Mouse (Mus musculus) intestine, postnatal 0 days (tissue): Measurements from ENCODE around the gene Uhrf2. TPM values are rescaled to one million over a fixed set of nuclear protein-coding genes. Genes with fewer than 3 reads are reported as not detected.
"Not testable (repeated sequence)": the region's sequence is repeated elsewhere in the genome, so short reads cannot be mapped to it uniquely, and the experiment has no call there.

Source experiments
- ATAC-seq: fragments of 200-750 bp; cut with Nextera tagmentation; 2 replicates; pipeline ENCODE4 v1.8.0; 2017; ENCODE audit warnings: mild to moderate bottlenecking, moderate TSS enrichment, moderate library complexity
- H3K27ac ChIP-seq: fragments of 300-500 bp; sonication (generic); 2 replicates; pipeline ENCODE4 v1.5.1; 2014; ENCODE audit warnings: mild to moderate bottlenecking, low read depth, low read length, moderate library complexity
- H3K27me3 ChIP-seq: fragments of 300-500 bp; sonication (generic); replicated peaks from 2 replicates; pipeline ENCODE4 v1.6.1; 2014; ENCODE audit warnings: low read length, mixed read lengths; ENCODE audit not compliant: control insufficient read depth, insufficient read depth
- H3K36me3 ChIP-seq: fragments of 300-500 bp; sonication (generic); 2 replicates; pipeline ENCODE4 v1.6.1; 2014; ENCODE audit warnings: mild to moderate bottlenecking, moderate library complexity; ENCODE audit not compliant: control insufficient read depth, insufficient read depth
- H3K4me1 ChIP-seq: fragments of 300-500 bp; sonication (generic); replicated peaks from 2 replicates; pipeline ENCODE4 v1.6.1; 2014; ENCODE audit warnings: antibody characterized with exemption, low read length, mixed read lengths; ENCODE audit not compliant: control insufficient read depth, insufficient read depth
- H3K4me2 ChIP-seq: fragments of 300-500 bp; sonication (generic); replicated peaks from 2 replicates; pipeline ENCODE4 v1.6.1; 2014; ENCODE audit warnings: low read depth, mild to moderate bottlenecking, moderate library complexity
- H3K4me3 ChIP-seq: fragments of 300-500 bp; sonication (generic); 2 replicates; pipeline ENCODE4 v1.5.1; 2014; ENCODE audit warnings: low read depth, low read length
- H3K9ac ChIP-seq: fragments of 300-500 bp; sonication (generic); 2 replicates; pipeline ENCODE4 v1.6.1; 2014; ENCODE audit warnings: mild to moderate bottlenecking, low read depth, low read length
- H3K9me3 ChIP-seq: fragments of 300-500 bp; sonication (generic); 2 replicates; pipeline ENCODE4 v1.6.1; 2016; ENCODE audit warnings: mixed run types; ENCODE audit not compliant: control insufficient read depth
- CTCF ChIP-seq: sonication (generic); IDR thresholded peaks from 2 replicates; pipeline ENCODE4 v1.5.1; 2016; ENCODE audit warnings: low read depth, mild to moderate bottlenecking, control low read depth, antibody characterized with exemption, moderate library complexity
- whole genome bisulfite sequencing: fragments of 180-500 bp; shearing (Covaris S2); extraction: QIAGEN DNeasy Blood & Tissue Kit; methylation state at CpG from one replicate; pipeline ENCODE4 v1.1.7; 2014; 5-methylcytosine and 5-hydroxymethylcytosine counted together
- polyA plus RNA-seq: library from polyadenylated mRNA; unstranded; fragments of >200 nt; fragmentation: Nextera tagmentation; extraction: Ambion mirVana; gene quantifications from 2 replicates; pipeline ENCODE4 v1.2.1, GENCODE M21; 2015

Uhrf2 gene
- polyA plus RNA-seq, 1 experiment from 2014 or later: 18.3 TPM

DNA sequence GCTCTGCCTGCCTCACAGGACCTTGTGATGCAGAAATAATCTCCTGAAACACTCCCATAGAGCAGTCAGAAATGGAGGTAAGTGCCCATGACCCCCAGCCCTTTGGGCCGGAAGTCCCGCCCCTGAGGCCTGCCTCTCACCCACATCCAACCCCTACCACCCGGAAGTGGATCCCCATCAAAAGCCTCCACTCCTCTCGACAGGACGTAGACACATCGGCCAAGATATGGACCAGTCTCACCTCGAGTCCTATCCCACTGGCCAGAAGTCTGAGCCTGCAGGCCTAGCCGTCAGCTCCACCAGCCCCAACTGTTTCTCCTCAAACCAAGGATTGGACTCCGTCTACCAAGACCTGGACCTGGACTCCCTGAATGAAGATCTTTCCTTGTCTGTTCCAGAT, 26.7 kb upstream of the Uhrf2 start, which contains the start of gene Trpd52l3:
Gene Trpd52l3 (plus strand): TSS at position 170 of the 400 bp plus-strand sequence.
- Histone ChIP-seq H3K9me3 (no peaks in the 10 kb centered on the region), H3K27me3 (no peaks in the 10 kb centered on the region), H3K4me2 (no peak within 1 kb of the TSS), H3K36me3 (no peaks in the 10 kb centered on the region), H3K9ac (no peak within 1 kb of the TSS), H3K4me1 (no peaks in the 10 kb centered on the region), H3K27ac (no peak within 1 kb of the TSS), H3K4me3 (no peak within 1 kb of the TSS)
- TF ChIP-seq CTCF: no peak
- no peak for ATAC-seq
- 95% methylated on average over 9 of the region's 9 CpGs for WGBS

DNA sequence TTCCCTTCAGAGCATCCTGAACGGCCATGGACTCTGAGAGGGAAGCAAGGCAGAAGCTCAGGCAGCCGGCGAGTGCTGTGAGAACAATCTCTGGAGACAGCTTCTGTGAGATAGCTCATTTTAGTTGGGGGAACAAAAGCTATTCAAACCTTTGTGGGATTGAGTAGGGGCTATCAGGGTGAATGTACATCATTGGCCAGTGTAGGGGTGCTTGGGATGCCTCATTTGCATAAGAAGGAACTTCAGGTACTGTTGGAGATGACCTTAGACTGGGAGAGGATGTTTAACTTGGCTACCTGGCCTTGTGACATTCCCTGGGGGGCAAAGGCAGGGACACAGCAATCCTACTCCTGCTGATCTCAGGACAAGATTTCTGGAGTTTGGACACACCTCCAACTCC, 23.9 kb upstream of the Uhrf2 start:
- ATAC-seq: no peak
- WGBS: 75% methylated on average over 3 of the region's 3 CpGs
- no peak overlapping the region for H3K27ac ChIP-seq
- H3K4me3 ChIP-seq: no peak overlapping the region
- H3K36me3 ChIP-seq: no peaks in the 10 kb centered on the region
- no peak overlapping the region for H3K4me2 ChIP-seq
- H3K27me3 ChIP-seq: no peaks in the 10 kb centered on the region
- no peaks in the 10 kb centered on the region for H3K4me1 ChIP-seq
- no peak overlapping the region for H3K9ac ChIP-seq
- no peak for TF ChIP-seq CTCF
- H3K9me3 ChIP-seq: no peaks in the 10 kb centered on the region

DNA sequence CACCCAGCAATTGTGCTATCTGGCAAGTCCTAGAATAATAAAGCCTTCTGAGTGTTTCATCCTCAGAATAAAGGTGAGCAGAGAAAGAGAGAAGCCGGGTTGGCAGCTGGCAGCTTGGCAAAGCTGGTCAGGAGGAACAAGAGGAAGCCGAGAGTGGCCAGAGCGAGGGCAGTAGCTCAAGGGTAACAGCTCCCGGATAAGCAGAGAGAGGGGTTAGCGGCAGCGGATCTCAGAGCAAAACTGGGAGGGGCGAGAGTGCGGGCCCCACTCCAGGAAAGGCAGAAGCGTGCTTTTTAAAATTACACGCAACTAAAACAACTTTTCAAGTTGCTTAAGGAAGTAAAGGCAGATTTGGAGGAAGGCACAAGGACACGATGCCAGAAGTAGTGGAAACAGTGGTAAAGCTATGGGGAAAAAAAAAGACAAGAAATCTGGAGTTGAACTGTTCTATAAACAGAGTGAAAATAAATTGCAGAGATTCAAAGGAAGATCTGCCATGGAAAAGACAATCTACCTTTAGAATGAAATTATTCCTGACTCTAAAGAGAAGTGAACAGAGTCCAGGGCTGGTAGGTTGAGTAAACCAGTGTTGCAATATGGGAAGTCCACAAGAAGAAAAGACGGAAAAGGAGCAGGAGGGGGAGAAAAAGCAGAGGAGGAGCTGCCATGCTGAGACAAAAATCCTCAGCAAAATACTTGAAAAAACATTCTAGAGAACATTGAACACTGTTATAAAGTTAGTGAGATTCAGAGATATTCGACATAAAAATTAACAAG, 19.6 kb upstream of the Uhrf2 start:
- TF ChIP-seq CTCF: no peak
- ATAC-seq: no peak
- Histone ChIP-seq H3K9me3 (no peaks in the 10 kb centered on the region), H3K36me3 (no peaks in the 10 kb centered on the region), H3K27me3 (no peaks in the 10 kb centered on the region), H3K9ac (no peak overlapping the region), H3K27ac (no peak overlapping the region), H3K4me1 (no peaks in the 10 kb centered on the region), H3K4me2 (peak overlapping the region; percentile 35; the same call in 1 of the 2 replicates), H3K4me3 (no peak overlapping the region)
- 49% methylated on average over 13 of the region's 13 CpGs for WGBS

DNA sequence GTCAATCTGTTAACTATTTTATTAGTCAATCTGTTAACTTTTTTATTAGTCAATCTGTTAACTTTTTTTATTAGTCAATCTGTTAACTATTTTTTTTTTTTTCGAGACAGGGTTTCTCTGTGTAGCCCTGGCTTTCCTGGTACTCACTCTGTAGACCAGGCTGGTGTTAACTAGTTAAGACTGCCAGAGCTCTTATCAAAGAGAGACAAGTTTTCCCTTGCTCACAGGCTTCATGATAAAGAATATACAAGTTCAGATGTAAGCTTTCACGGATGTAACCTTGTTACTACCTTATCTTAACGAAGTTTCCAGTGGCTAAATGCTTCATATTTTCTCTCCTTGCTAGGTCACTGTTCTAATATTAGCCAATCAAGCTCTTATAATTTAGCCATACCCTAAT, 16.0 kb upstream of the Uhrf2 start:
- Histone ChIP-seq H3K27me3 (no peaks in the 10 kb centered on the region), H3K36me3 (no peaks in the 10 kb centered on the region), H3K4me2 (no peak overlapping the region), H3K4me1 (no peaks in the 10 kb centered on the region), H3K9ac (no peak overlapping the region), H3K27ac (no peak overlapping the region), H3K4me3 (no peak overlapping the region), H3K9me3 (no peaks in the 10 kb centered on the region)
- no peak for ATAC-seq
- 81% methylated on average over 3 of the region's 3 CpGs for WGBS
- TF ChIP-seq CTCF: no peak

DNA sequence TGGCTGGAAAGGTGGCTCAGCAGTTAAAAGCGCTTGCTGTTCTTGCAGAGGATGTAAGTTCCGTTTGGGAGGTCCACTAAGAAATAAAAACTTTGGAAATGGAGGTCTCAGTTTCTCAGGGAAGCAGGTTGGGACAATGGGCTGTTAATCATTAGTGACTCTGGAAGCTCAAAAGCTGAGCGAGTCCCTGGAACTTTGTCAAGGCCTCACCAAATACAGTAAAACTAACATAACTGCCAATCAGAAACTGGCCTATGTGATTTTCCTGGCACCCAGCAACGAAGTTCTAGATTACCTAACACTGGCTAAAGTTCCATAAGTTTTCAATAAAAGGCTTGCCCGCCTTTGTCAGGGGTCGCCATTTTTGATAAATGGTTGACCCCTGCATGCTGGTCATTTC, 14.2 kb upstream of the Uhrf2 start:
- WGBS: 55% methylated on average over 6 of the region's 6 CpGs

DNA sequence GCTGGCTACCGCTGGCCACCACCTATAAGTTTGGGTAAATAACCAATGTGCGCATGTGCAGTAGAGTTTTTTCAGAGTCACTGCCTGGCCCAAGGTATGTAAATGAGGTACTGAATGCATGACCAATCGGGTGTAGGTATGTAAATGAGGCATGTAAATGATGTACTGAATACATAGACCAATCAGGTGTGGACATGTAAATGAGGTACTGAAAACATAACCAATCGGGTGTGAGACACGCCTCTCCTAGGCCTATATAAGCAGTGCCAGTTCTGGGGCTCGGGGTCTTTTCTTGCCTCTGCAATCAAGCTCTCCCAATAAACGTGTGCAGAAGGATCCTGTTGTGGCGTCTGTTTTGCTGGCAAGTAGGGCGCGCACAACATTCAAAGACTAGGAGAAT, 6.9 kb upstream of the Uhrf2 start:
- not testable (repeated sequence) for H3K4me3 ChIP-seq, H3K9ac ChIP-seq, H3K4me2 ChIP-seq, H3K27me3 ChIP-seq, H3K27ac ChIP-seq, ATAC-seq, H3K4me1 ChIP-seq, H3K36me3 ChIP-seq, H3K9me3 ChIP-seq
- 94% methylated on average over 10 of the region's 10 CpGs for WGBS

More for the DNA sequence above, 14.2 kb upstream of the Uhrf2 start:
- no peaks in the 10 kb centered on the region for H3K27me3 ChIP-seq
- no peak overlapping the region for H3K4me3 ChIP-seq
- H3K36me3 ChIP-seq: no peaks in the 10 kb centered on the region
- no peak for ATAC-seq
- H3K4me2 ChIP-seq: no peak overlapping the region
- H3K27ac ChIP-seq: no peak overlapping the region
- no peaks in the 10 kb centered on the region for H3K4me1 ChIP-seq
- TF ChIP-seq CTCF: no peak
- no peak overlapping the region for H3K9ac ChIP-seq
- H3K9me3 ChIP-seq: no peaks in the 10 kb centered on the region
